Mouse (Mus musculus) cerebellum, adult 8-10 months (tissue): ENCODE measurements around the gene Ralb.
A peak's percentile ranks its signal among the peaks of the same experiment; 100 is the strongest.

Experiments used
- DNase-seq: peaks from one replicate; pipeline ENCODE4 v3.0.0; 2022

Gene Ralb

DNA sequence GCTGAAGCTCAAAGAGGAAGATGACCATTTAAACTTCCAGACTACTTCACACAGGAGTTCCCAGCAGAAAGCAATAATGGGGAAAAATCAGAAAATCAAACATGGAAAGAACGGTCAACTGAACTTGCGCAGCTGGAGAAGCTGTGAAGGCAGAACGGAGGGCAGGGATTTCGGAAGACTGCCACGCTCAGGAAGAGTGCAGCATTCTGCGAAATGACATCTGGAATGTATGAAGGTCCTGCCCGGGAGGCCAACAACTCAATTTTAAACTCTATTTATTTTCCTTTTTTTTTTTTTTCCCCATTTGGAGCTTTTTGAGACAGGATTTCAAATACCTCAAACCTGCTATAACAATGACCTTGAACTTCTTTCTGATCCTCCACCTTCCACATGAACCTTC, 13.8 kb downstream of the Ralb start:
- no peak for DNase-seq

DNA sequence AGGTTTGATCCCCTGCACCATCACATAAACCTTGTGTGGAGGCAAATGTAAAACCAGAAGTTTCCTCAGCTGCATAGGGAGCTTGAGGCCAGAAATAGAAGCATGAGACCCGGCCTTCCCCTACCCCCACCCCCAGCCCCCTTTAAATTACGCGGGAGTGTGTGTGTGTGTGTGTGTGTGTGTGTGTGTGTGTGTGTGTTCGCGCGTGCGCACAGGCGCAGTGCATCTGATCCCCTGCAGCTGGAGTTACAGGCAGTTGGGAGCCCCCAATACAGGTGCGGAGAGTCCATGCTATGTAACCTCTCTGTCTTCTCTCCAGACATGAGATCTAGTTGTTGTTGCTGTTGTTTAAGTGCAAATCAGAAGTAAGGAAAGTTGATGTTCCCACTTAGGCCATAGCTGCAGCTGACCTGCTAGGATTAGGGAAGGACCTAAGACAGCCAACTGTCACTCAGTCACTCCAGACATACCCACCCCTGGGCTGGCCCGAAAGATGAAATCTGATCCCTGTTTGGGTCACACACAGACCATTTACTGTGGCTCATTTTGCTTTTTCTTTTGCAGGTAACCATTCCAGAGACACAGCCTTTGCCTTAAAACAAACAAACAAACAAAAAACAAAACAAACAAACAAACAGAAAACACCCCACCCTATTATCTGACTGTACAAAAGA, 16.5 kb downstream of the Ralb start:
- no peak for DNase-seq

DNA sequence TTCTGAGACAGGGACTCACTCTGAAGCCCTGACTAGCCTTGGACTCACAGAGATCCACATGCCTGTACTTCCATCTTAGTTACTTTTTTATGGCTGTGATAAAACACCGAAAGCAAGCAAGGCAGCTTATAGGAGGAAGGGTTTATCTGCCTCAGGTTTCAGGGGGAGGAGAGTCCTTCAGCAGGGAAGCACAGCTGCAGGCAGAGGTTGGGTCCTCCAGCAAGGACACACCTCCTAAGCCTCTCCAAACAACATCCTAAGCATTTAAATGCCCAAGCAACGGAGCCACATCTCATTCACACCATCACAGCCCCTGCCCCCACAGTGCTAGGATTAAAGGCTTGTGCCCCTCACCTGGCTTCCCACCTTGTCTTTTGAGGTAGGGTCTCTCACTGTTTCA, 18.8 kb downstream of the Ralb start:
- DNase-seq: no peak

DNA sequence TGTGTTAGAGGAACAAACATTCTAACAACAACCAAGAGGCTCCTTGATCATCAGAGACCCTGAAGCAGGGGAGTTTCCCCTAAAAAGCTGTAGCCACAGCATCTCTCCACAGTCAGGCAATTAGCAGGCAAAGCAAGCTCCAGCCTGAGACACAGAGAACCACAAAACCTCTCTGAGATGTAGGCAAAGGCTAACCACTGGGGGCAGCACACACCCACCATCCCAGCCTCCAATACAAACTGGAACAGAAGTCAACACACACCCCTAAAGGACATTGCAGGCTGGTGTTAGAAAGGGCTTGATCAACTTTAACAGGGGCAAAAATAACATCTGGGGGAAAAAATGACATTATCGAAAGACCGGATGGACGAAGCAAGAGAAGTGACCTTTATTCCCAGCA, 20.1 kb downstream of the Ralb start:
- no peak for DNase-seq

DNA sequence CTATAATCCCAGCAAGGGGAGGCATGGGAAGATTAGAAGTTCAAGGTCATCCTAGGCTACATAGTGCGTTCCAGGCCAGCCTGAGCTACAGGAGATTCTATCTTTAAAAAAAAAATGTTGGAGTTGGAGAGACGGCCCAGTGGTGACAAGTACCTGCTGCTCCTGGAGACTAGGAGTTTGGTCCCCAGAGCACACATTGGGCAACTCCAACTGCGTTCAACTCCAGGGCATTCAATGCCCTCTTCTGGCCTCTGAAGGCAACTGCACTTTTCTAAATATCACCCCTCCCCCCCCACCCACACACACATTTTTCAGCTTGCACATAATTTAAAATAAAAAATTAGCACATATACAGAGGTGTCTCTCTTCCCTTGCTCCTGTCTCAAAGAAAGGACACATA, 21.7 kb downstream of the Ralb start:
- DNase-seq: no peak

DNA sequence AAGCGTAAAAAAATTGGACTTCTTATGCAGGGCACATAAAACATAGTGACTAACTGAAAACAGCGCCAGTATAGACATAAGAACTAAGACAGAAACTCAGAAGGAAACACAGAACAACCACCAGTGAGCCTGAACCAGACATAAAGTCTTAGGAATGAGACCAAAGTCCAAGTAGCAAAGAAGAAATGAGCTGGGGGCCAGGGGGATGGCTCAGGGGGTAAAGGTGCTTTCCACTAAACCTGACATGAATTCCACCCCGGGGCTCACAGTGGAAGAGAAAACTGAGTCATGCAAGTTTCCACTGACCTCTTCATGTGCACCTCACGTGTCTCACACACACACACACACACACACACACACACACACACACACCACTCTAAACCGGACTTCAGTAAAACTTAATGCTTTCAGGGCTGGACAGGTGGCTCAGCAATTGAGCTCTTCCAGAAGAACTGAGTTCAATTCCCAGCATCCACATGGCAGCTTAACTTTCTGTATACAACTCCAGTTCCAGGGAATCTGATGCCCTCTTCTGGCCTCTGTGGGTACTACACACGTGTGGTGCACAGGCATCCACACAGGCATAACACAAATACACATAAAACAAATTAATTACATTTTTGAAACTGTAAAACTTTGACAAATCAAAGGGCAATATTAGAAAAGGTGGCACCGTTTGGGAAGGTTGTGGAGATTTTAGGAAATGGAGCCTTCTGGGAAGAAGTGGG, 23.2 kb downstream of the Ralb start:
- DNase-seq: no peak

DNA sequence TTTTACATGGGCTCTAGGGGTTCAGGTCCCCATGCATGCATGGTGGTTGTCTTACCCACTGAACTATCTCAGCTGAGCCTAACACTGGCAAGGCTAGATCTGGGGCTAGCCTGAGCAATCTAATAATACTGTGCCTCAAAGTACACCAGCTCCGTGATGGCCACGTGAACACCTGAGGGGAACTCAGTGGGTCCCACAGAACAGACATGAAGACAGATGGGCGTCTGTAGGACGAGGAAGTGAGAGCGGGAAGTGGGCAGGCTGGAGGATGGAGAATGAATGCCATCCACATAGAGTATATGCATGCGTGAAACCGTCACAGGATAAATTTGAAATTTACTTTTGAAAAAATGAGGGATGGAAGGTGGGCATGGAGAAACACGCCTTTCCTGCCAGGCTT, 23.9 kb downstream of the Ralb start:
- no peak for DNase-seq

DNA sequence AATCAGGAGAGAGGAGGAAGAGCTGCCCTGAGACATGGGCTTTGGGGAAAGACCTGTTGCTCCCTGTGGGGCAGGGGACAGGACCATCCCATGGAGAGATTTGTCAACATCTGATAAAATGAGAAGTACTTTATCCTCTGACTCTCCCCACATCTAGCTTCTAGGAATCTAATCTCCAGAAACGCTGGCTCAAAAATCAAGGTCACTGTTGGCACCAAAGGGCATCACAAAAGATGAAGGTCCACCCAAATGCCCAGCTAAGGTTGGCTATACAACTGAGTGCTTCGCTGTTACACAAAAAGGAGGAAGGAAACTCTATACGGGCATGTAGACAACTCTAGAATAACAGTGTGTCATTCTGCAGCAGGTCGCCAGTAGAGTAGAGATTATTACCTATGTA, 25.0 kb downstream of the Ralb start:
- DNase-seq: no peak

DNA sequence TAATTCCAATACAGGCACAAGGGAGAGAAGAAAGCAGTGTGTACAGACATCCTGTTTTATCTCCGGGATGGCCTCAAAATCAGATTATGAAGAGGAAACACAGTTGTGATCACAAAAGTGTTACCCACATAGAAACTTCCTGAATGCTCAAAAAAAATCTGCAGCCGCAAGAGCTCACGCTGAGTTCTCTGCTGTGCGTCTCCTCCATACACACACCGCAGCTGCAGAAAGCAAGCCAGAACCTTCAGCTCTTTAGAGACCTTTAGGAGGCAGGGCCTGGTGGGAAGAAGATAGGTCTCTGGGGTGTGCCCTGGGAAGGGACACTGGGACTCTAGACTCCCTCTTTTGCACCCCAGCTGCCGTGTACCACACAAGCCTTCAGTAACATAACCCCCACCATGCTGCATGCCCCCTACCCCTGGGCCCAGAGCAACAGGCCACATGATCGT, 27.7 kb downstream of the Ralb start:
- DNase-seq: no peak

DNA sequence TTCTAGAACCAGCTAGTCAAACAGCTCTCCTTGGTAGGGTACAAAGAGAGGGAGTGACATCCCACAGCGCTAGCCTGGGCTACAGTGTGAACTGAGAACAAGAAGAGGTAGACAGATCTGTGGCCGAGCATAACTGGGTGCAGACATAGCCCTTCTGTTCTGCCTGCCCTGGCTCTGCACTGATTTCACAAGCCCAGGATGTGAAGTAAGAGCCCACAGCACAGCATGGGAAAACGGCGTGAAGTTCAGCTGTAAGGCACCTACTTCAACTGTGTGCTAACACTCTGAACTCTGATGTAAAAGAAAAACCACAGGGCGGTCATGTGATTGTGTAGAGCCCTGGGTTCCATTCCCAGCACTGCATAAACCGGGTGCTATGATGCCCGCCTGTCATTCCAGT, 29.9 kb downstream of the Ralb start:
- DNase-seq: no peak

DNA sequence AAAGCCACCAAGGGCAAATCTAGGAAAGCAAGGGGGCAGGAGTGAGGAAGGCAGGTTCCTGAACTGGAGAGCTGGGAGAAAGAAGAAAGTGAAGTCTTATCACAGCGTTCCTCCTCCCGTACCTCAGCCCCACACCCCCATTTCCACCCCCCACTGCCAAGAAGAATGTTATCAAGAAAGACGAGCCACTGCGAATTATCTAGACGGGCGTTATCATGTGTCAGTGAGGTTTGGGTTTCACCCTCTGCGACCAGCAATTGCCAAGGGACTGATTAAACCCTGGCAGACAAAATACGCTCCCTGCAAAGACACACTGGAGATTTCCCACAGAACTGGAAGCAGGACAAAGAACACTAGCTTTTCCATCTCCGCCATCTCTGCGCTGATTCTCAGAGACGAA, 31.9 kb downstream of the Ralb start:
- no peak for DNase-seq

DNA sequence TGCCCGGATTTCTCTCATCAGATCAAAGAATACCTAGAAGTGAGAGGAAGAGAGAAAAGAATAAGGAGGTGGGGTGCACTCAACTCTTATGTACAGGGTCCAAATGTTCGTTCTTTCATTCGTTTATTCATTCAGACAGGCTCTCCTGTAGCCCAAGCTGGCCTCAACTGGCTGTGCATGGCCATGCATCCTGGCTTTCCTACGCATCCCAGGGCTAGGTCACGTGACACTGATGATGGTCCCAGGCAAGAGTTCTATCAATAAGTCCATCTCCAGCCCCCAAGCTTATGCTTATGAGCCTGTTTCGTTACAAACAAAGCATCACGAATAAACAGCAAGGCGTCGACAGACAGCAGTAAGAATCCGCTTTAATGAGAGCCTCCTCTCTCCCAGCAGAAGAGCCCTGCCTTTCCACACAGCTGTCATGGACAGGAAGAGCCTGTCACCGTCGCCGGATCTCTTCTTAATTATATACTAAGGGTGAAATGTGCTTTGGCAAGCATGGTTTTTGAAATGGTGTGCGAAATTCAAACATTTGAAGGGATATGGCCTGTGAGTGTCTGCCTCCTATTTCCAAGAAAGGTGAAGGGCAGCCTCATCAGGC, 32.7 kb downstream of the Ralb start:
- no peak for DNase-seq

DNA sequence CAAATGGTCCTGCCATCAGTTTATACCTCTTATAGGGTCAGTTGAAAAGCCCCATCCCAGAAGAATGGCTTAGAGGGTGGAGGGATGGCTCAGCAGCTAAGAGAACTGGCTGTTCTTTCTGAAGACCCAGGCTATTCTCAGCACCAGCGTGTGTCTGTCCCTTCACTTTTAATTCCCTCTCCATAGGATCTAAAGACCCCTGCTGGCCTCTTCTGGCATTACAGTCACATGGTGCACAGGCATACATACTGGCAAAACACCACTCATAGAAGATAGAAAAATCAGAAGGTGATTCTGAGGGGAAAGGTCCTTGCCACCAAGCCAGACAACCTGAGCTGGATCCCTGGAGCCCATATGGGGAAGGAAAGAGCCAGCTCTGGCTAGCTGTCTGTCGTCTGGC, 41.2 kb downstream of the Ralb start:
- peak; percentile 16 for DNase-seq

DNA sequence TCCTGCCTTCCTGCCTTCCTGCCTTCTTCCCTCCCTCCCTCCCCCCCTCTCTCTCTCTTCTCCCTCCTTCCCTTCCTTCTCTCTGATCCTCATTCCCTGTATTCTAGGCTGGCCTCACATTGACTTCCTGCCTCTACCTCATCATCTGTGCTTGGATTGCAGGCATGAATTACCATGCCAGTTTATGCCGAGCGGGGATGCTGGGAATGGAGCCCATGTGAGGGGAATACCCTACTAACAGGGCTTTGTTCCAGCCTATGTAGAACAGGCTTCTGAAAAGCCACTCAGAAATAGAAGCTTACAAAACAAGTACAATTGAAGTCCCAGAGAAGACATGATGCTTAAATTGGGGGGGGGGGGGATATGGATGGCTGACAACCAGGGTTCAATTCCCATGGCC, 44.5 kb downstream of the Ralb start:
- no peak for DNase-seq

DNA sequence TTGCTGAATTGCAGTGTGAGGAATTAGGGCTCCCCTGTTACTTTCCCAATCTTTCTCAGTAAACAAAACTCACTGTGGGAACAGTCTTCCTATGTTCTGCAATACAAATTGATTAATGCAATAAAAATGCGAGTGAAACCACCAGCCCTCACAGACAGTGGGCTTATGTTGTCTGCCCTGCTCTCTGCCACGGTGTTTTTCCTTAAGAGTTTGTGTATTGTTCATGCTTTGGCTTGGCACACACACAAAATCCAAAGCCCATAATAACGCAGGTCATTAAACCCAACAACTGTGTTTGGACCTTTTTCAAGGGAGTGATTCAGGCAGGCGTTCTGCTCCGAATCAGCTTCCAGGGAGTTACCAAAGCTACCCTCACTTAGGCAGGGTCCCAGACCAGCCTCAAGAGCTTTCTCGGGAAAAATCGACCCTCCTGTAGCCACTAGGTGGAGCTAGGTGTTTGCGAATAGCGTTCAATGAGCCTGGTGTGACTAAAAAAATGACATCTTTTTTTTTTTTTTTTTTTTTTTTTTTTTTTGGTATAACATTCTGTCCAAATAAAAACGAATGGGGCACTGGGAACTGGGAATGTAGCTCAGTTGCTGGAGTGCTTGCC, 46.5 kb downstream of the Ralb start:
- DNase-seq: peak; percentile 45

DNA sequence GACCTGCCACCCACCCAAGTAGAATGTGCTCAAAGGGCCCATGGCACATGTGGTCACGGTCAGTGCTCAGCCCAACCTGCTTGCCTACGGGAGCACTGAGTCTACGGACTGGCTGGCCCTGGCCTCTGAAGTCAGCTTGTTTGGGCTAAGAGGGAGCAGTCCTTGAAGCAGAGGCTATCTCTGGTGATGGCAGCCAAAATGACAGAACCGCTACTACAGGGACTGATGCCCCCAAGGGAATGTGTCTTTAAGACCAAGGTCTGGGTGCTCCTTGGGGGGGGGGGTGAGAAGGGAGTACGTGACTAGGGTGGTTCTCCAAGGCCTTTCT, 47.1 kb downstream of the Ralb start:
- no peak for DNase-seq

DNA sequence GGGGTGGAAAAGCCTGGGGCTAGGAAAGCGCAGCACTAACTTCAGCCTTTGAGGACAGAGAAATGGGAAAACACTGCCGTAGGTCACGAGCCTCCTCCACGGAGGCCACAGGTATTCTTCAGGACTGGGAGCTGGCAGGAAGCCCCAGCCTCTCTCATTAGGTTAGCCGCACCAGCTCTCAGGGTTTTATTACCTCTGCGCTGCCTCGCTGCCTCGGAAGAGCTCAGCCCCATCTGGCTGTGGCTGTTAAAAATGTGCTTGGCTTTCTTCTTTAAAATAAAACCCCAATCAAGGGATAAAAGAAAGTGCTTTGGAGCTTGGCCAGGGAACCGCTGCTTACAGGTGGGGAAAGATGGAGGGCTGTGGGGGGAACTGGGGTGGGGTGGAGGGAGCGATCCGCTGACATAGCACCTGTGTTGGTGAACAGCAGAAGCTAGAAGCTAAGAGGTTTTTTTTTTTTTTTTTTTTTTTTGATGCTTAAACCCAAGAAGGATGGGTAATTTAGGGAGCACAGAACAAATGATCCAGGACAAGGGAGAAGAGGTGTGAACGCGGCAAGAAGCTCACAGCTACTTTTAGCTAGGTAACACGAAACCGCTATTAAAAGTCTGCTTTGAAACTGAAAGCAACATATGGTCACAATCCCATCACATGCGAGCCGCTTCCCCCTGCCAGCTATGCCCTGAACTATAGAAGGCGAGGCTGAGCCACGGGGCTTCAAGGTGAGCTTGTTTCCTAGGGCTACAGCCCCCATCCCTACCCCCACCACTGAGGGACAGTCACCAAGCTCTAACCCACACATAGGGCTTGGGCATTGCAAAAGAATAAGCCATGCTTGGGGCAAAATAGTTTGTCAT, 47.7 kb downstream of the Ralb start:
- DNase-seq: no peak

DNA sequence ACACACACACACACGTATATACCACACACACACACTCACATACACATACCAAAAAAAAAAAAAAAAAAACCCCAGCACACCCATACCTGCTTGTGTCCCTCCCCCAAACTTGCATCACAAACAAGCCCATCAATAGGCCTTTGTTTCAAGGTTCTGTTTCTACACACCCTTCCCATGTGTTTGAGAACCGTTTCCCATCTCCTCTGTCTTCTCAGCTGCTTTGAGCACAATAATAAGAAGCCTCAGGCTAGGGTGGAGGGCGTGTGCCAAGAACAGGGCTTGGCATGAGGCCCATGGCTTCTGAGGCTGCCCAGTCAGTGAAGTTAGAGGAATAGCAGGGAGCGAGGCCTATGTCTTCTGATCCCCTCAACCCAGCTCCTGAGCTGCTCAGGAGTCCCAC, 50.9 kb downstream of the Ralb start:
- DNase-seq: no peak

DNA sequence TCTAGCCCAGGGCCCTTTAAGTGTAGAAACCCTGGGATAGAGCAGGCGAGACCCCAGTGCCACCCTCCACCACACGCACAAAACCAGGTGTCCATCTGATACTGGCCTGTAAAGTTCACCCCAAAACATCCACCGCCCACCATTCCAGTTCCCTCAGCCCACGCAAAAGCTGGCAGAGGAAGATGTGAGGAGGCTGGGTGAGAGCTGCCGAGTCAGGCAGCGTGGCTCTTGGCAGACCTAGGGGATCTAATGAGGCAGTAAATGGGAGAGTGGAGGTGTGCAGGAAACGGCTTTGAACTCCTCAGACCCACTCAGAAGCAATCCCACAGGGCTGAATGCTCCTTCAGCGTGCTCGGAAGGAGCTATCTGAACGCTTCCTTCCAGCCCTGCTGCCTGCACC, 53.2 kb downstream of the Ralb start:
- no peak for DNase-seq

DNA sequence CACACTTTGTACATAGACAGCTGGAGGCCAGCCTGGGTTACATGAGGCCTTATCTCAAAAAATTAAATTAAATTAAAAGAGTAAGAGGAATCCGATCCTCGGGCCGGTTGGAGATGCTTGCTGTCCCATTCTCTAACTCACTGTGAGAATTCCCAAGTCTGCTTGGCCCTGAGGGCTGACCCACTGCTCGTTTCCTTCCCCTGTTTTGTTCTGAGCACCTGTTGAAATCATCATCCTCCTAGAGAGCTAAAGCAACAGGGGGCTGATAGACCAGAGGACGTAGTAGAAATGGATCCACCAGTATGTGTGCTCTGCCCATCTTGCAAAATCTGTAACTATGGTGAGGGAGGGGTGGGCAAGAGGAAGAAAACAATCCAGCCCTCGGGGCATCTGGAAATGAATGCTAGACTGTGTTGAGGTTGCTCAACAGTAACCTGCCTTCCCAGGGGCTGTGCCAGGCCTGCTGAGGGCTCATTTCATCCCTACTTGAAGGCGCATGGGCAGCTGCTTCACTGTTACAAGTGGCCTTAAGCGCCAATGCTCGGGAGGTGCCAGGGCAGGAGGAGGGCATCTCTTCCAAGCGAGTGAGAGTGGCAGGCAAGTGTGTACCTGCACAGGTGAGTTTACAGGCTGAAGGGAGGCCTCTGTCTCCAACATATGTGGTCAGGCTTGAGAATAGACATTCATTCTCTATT, 53.8 kb downstream of the Ralb start:
- no peak for DNase-seq

DNA sequence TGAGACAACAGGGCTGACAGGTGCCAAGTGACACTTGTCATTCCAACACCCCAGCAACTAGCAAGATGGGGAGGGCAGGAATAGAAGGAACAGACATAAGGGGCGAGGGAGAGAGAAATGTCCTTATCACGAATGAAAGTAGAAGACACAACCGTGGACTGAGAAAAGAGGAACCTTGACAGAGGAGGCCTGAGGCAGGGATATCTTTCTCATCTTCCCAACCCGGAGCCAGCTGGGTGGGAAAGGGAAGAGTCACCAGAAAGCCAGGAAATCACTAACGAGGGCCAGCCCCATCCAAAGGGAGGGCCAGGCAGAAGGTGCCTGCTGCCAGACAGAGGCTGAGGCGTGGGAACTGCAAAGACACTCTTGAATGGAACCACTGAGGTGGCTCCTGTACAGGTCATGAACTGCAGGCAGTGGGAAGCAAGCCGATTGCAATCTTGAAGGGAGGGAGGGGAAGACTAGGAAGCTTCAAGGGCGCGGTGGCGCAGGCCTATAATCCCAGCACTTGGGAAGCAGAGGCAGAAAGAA, 57.8 kb downstream of the Ralb start:
- no peak for DNase-seq
